Mouse (Mus musculus) subcutaneous adipose tissue, adult 2 months (tissue): Measurements from ENCODE around the gene Ddx1. TPM values are rescaled to one million over a fixed set of nuclear protein-coding genes. Genes with fewer than 3 reads are reported as not detected.

Experiments
- polyA plus RNA-seq: library from polyadenylated mRNA; depleted of rRNA; stranded (reverse); fragments of >200 nt; gene quantifications from 2 replicates; pipeline ENCODE4 v1.2.3, GENCODE M21; 2012; ENCODE audit warnings: low replicate concordance; rRNA removed

Gene Ddx1
- polyA plus RNA-seq = 11.7 and 13.1 TPM in 2 replicates

GRCm38 (mm10) chr12:13248691-13249572, at the start of gene Ddx1:
Gene Ddx1, minus strand, starts transcription at chr12:13249213.

GRCm38 (mm10) chr12:13268826-13269449, 19.9 kb upstream of the Ddx1 start, which contains the start of gene Nbas:
Gene Nbas, plus strand, starts transcription at chr12:13269133.

Other genes with a start within 250 kb of the Ddx1 start
- gene Nbas, start 19.9 kb upstream of the Ddx1 start, polyA plus RNA-seq = 22.1 and 23.1 TPM in 2 replicates